Mouse (Mus musculus): Measurements from ENCODE around the gene Tigd3.

- no peak for TF ChIP-seq GATA1 (IDR thresholded peaks at IDR 0.05; ENCODE audit: borderline replicate concordance, low read length)
- TF ChIP-seq FLI1 (IDR thresholded peaks at IDR 0.05; ENCODE audit: low read length), result no peak
Measured at GRCm38 (mm10) chr19:5885838-5886237, 8.1 kb downstream of the Tigd3 start.
